Mouse (Mus musculus): ENCODE measurements at regions not wholly inside any gene's neighbourhood (a gene's known extent, or its start where the extent isn't known, plus 50 kb on each side); places are given as distances from the start of the nearest gene placed in this dataset.

GRCm38 (mm10) chr7:77632656-77633055 is 1105.2 kb downstream of the Ntrk3 start:
- no peak for DNase-seq

- DNase-seq = no peak
These were observed 1114.3 kb downstream of the Ntrk3 start for GRCm38 (mm10) chr7:77623491-77623890.

DNA sequence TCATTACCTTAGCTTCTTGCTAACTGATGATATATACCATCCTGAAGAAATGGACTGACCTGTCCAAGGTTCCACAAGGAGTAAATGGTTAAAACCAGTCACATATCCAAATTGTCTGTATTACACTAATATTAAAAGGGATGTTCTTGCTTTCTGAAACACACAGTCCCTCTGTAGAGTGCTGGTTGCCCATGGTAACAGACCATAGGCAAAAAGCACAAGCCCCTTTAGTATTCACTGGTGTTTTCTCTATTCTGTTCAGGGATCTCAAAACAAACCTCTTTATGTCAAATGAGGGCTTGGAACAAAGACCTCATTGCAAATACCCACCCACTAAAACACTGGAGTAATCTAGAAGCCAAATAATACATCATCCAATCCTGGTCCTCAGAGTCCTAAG is 1114.9 kb downstream of the Ntrk3 start:
- DNase-seq = no peak

- DNase-seq = no peak
These were observed 1164.9 kb downstream of the Ntrk3 start for GRCm38 (mm10) chr7:77572872-77573271.

- DNase-seq = no peak
These were observed 1178.7 kb downstream of the Ntrk3 start for GRCm38 (mm10) chr7:77559095-77559494.

DNA sequence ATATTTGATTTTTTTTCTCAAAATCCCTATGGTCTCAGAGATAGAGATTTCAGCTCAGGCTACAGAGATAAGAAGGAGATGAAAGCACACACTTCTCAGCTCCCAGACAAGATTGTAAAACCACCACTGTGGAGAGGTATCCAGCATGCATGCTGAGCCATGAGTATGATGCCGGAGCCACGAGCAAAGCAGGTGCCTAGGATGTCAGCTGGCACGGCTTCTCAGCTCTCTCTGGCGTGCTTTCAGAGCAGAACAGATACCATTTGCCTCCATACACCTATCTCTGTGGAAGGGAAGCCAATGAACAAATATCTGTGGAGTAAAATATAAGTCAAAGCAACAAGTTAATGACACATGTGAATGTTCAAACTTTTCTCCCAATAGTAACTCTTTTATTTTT is 1179.3 kb downstream of the Ntrk3 start:
- DNase-seq = no peak

DNA sequence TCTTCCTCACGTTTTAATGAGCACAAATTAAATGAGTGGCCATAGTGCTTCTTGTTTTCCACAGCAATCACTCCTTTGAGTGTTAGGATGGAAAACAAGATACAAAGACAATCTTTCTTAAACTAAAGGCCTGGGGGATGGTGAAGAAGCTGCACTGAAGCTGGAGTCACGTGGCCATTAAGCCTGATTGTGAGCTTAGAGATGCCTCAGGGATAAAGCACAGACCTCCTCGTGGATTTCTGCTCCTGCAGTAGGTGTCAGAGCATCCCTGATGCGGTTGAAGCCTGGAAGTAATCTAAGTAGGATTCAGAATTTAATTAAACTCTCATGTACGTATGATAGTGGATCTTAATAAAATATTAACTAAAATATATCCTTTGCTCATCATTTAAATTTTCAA is 1200.9 kb downstream of the Ntrk3 start:
- DNase-seq = no peak

GRCm38 (mm10) chr7:77527906-77528305 is 1209.9 kb downstream of the Ntrk3 start:
- no peak for DNase-seq

DNA sequence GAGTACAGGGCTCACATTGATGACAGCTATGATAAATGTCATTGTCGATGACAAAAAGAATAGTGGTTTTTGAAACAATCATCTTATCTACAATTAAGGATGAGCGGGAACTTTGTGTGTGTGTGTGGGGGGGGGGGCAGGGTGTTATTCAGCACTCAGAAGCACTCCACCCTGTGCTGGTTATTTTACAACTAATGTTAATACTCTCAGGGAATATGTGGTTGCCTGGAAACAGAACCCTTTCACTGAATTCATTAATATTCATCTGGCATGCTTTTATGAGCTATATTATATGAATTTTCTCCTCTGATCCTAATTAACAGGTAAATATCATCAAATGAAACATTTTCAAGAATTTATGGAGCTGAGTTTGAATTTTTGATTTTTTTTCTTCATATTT is 1228.2 kb downstream of the Ntrk3 start:
- no peak for DNase-seq

GRCm38 (mm10) chr7:77507606-77508005 is 1230.2 kb downstream of the Ntrk3 start:
- no peak for DNase-seq

DNA sequence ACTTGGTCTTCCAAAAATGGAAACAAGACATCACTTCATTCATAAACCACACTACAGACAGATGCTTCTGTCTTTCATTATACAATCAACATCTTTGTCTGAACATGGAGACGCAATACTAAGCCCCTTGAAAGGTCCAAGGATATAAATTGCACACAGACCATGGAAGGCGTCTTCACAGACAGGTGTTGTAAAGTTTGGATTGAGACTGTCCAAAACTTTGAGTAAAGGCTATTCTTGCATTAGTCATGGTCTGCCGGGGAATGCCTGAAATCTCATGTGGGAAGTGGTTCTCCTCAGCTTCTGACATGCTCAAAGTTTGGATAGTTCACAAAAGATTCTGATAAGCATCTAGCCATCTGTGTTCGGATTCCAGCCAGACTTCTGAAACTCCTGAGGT is 1235.2 kb downstream of the Ntrk3 start:
- DNase-seq = no peak

GRCm38 (mm10) chr7:77495066-77495465 is 1242.7 kb downstream of the Ntrk3 start:
- DNase-seq = no peak

GRCm38 (mm10) chr7:77477519-77477918 is 1247.8 kb downstream of the Agbl1 start:
- DNase-seq = peak; percentile 13

DNA sequence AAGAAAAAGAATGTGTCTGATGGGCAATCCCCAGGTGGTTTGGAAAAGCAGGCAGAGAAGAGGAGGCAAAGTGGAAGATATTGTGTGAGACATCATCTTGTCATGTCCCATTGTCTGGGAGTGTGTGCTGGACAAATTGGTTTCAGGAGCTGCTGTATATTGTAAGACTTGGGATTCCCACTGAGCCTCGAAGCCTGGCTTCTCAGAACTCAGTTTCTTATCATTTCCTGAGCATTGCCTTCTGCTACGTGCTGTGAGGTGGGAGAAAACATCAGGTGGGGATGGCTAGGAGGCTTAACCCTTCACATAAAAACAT is 1216.3 kb downstream of the Agbl1 start:
- DNase-seq = no peak

DNA sequence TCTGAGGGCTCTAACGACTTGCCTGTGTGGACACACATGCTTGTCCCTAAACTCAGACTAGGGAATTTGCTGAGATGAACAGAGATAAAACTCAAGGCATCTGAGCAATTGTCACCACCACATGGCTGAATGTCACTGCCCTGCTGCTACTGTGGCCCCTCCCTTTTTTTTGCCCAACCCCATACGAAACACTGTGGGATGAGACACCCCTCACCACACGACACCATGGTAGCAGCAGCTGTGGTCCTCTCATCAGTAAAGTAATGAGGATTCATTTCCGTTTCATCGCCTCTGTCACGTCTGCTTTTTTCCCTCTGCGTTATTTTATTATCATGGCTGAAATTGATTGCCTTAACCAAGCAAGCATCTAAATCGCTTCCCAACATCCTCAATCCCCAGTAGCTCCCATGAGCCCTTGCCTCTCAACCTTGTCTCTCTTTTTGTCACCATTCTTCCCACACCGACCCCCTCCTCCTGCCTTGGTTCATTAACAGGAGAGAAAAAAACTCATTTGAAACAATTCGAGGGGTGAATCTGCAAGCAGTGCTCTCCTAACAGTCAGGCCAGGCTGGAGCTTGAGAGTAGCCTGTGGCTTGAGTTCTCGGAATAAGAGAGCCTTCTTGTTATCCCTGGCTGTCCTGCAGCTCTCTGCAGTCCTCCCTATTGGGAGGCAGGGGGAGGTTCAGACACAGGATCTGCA is 1215.8 kb downstream of the Agbl1 start:
- DNase-seq = no peak

DNA sequence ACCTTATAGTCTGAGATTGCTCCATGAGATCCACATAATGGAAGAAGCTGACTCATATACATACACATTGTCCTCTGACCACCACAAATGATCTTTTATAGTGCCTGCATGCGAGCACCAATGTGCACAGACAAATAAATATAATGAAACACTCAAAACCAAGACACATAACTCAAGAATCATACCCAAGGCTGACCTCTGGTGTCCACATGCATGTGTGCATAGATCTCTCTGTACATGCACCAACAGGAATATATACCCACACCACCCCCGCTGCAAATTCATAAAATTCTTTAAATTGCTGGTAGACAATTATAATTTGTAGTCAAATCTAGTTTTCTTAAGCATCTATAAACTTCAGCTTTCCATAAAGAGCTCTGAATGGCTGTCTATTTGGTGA is 1211.9 kb downstream of the Agbl1 start:
- DNase-seq = no peak

GRCm38 (mm10) chr7:77413606-77414005 is 1183.9 kb downstream of the Agbl1 start:
- DNase-seq = no peak

Measured in adrenal gland, postnatal 25 days (tissue).